Mouse (Mus musculus): ENCODE measurements around the gene Actg2.
A peak's percentile ranks its signal among the peaks of the same experiment; 100 is the strongest.

The Actg2 gene

GRCm38 (mm10) chr6:83510210-83510609 is 25.9 kb downstream of the Actg2 start:
- DNase-seq, result peak; percentile 46

- DNase-seq, result peak; percentile 83 to 86
Measured at GRCm38 (mm10) chr6:83509442-83509841, 26.6 kb downstream of the Actg2 start.

DNA sequence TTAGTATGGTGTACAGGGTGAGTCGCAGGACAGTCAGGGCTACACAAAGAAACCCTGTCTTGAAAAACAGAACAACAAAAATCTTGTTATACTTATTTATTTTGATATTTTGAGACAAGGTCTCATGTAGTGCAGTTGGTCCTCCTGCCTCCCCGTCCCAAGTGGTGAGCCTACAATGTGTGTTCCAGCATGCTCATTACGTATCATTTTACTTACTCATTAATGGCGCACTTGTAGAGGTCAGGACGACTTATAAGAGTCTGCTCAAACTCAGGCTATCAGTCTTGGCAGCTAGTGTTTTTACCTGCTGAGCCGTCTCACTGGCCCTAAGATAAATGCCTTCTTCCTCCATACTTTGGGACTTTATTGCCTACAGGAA is 28.9 kb downstream of the Actg2 start:
- DNase-seq, result no peak

GRCm38 (mm10) chr6:83506258-83507167 is 29.6 kb downstream of the Actg2 start, which contains the start of gene Dguok:
Dguok (minus strand) TSS chr6:83506969.
- DNase-seq, result peak; percentile 96 to 97

DNA sequence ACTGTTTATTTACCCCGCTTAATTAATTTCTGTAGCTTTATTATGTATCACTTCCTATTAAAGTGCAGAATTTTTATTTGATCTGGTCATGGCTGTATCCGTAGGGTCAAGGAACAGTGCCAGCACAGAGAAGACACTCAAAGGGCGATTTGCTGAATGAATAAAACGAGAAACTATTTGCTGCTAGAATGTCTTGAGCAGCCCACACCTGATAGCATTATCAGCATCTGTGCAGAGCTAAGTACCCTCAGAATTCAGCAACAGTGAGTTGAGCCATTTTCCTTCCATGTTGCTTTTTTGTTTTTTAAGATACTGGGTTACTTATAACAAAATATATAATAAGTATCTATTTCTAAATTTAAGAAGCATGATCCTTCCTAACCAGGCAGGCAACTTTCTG is 30.5 kb downstream of the Actg2 start:
- DNase-seq, result no peak

DNA sequence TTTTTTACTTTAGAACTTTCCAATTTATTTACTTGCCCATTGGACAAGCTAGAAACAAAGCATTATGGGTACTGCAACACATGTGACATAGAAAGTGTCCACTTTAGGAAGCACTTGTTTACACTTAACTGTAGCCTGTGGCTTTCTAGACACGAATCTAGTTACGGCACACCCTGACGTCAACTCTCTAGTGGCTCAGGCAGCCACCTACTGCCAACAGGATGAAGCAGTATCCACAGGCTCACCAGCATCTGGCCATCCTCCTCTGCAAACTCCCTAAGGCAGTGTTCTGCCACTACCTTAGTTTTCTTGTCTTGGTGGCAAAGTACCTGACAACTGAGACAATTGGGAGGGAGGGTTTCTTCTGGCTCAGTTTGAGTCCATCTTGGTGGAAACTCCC is 32.7 kb downstream of the Actg2 start:
- DNase-seq, result no peak

GRCm38 (mm10) chr6:83502656-83503055 is 33.4 kb downstream of the Actg2 start:
- DNase-seq, result peak in 1 of 2 experiments; percentile 45

GRCm38 (mm10) chr6:83501524-83502310 is 34.3 kb downstream of the Actg2 start:
- DNase-seq, result no peak

GRCm38 (mm10) chr6:83500462-83500861 is 35.6 kb downstream of the Actg2 start:
- DNase-seq, result no peak

DNA sequence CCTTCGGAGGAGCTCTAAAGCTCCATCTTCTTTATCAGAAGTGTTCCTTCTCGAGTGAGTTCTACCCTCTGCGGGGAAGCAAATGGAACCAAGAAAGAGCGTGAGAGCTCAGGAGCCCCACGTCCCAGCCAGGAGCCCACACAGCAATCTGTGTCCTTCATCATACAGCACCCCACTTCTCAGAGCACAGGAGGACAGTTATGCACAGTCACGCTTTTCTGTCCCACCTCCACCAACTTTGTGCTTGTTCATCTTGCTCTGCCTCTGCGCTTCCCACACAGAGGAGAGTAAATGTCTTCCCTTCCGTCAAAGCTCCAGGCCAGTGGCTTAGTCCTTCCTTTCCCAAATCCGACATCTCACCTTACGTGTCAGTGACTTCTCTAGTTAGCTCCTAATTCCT is 37.0 kb downstream of the Actg2 start:
- DNase-seq, result no peak

DNA sequence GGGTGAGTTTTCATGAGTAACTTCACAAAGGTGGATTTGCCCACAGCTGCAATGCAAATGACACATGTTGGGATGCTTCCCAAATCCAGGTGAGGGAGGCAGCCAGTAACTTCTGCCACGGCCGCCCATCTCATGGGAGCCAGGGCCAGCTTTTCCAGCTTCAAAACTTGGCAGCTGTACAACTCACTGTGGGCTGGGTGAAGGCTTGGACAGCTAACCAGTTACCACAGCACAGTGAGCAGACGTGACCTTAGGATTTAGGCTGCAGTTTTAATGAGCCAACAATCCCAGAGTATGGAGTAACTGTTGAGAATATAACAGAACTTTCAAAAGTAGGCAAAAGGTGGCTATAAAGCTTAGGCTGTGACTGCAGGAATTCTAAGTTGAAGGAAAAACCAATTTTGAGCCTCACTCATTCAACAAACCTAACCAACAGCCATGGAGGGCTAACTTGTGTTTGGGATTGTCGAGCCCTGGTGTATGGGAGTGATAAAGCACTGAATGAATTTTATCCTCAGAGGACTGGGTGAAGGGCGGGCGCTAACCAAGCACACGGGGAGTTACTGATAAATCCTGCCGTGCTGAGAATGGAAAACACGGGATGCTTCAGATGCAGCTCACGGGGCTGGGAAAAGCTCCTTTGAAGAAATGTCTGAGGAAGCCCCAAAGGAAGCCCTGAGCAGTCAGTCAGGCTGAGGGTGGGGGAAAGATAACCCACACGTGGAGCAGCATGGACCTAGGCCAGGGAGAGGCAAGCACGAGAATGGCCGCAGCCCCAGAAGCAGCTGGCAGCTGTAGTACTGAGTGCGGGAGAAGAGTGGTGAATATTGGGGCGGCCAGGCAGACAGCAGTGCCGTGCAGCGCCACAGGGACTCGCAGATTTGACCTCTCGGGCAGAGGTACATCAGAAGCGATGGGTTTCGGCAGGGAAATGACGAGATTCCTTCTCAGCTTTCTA is 39.0 kb downstream of the Actg2 start:
- no peak for DNase-seq

GRCm38 (mm10) chr6:83496009-83496752 is 39.9 kb downstream of the Actg2 start:
- DNase-seq, result peak; percentile 52 to 60

GRCm38 (mm10) chr6:83490622-83491021 is 45.4 kb downstream of the Actg2 start:
- no peak for DNase-seq

- no peak for DNase-seq
Measured at GRCm38 (mm10) chr6:83488200-83488599, 47.9 kb downstream of the Actg2 start.

DNA sequence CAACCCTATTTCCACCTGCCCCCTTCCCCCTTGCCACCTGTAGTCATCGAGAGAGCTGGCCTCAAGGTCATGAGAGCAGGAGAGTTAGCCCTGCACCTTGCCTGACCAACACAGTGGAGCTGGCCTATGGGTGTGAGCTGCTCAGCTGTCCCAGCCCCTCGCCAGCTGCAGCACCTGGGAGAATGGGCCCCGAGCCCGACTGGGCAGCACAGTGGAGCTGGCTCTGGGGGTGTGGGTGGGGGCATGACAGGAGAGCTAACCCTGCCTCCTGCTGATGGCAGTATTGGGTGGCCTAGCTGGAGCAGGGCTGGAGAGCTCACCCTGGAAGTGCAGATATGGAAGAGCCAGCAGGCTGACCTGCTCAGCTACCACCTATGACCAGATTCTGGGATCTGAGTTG is 48.8 kb downstream of the Actg2 start:
- DNase-seq, result no peak

- no peak for DNase-seq
Measured at GRCm38 (mm10) chr6:83485854-83486253, 50.2 kb downstream of the Actg2 start.

- DNase-seq, result no peak
Measured at GRCm38 (mm10) chr6:83483776-83484175, 52.3 kb downstream of the Actg2 start.

DNA sequence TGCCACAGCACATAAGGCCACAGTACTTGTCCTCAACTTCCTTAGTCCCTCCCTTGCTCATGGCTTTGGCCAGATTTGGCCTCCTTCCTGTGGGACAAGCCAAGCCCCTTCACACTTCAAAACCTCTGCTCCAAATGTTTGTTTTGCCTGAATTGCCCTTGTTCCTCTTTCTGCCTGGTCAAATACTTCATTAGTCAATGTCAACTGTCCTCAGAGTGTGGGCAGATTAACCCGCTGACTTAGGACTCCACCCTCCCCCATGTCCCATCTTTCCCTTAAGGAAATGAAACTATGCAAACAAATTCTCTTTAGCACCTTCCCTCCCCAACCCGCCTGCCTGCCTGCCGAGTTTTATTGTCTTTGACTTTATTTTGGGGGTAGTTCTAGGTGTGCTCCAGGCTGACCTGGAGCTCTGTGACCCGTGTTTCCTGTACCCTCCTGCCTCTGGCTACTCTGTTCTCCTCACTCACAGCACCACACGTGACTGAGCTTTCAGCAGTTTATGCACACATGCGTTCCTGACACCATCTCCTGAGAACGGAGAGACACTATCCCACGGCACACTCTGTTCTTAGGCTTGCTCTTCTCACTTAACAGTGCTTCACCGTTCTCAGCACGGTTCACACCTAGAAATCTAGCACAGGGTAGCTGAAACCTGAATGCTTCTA is 53.5 kb downstream of the Actg2 start:
- DNase-seq, result no peak

DNA sequence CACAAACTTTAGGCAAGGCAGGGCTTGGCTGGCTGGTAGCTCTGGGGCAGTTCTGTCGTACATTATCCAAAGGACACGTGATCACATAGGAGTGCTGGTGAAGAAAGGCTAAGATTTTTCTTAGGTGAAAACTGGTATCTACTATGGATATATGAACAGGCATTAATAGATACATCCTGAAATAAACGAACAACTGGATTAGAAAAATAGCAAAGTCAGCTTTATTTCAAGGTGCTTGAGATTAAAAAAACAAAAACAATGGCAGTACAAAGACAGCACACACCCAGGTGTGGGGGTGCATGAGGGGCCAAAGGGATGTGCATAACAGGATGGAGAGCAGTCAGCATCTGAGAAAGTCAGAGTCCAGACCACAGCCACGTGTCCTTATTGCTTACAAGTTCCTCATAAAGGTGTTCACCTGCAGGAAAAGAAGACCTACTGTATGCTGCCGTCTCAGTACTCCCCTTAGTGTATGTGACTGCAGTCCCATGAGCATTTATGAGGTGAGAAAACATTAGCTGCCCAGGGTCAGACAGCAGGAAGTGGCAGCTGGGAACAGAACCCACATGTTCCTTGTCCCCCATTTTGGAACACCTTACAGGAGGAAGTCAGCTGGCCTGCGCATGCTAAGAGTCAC is 55.9 kb downstream of the Actg2 start:
- DNase-seq, result no peak

DNA sequence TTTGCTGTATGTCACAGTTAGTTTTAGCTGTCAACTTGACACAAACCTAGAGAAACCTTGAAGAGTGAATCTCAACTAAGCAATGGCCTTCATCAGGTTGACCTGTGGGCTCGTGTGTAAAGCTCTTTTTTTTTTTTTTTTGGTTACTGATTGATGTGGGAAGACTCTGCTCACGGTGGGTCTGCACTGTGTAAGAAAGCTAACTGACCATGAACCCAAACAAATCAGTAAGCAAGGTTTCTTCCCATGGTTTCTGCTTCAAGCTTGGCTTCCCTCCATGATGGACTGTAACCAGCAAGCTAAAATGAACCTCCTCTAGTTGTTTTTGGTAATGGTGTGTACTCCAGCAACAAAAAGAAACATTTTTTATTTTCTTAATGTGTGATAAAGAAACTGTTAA is 56.9 kb downstream of the Actg2 start:
- DNase-seq, result no peak

GRCm38 (mm10) chr6:83478628-83479027 is 57.4 kb downstream of the Actg2 start:
- no peak for DNase-seq

All from cerebellum, postnatal 36 days (tissue).